Mouse (Mus musculus) E14TG2a.4 (cell line): ENCODE data around the gene Itpr1.

Experiments
- CTCF ChIP-seq: conservative IDR thresholded peaks from 2 replicates; pipeline ENCODE4 v1.5.1; 2014; ENCODE audit warnings: low read length
- POU5F1 ChIP-seq: IDR thresholded peaks from 2 replicates; pipeline ENCODE4 v1.6.1; 2014; ENCODE audit warnings: low read length, borderline replicate concordance

GRCm38 (mm10) chr6:108519327-108519726 lies 306.4 kb downstream of the Itpr1 start:
- no peak for TF ChIP-seq CTCF
- no peak for TF ChIP-seq POU5F1
